Mouse (Mus musculus): ENCODE measurements around the gene Tjap1. TPM values are rescaled to one million over a fixed set of nuclear protein-coding genes. Genes with fewer than 3 reads are reported as not detected.

The Tjap1 gene
- 0.40 TPM for polyA plus RNA-seq (2014; fragmentation: Illumina TruSeq; extraction: RNeasy Lipid Tissue Mini Kit (QIAGEN cat#74804))

GRCm38 (mm10) chr17:46282483-46283123 lies at the start of gene Tjap1:
TSS of gene Tjap1 (minus strand) at chr17:46283026.

GRCm38 (mm10) chr17:46327906-46328534 lies 45.2 kb upstream of the Tjap1 start, which contains the start of gene Abcc10:
TSS of gene Abcc10 (minus strand) at chr17:46328352.

GRCm38 (mm10) chr17:46297364-46298219 lies 14.8 kb upstream of the Tjap1 start, which contains the start of gene Dlk2:
TSS of gene Dlk2 (plus strand) at chr17:46297421.

GRCm38 (mm10) chr17:46253452-46254084 lies 29.3 kb downstream of the Tjap1 start, which contains the start of gene Lrrc73:
TSS of gene Lrrc73 (plus strand) at chr17:46253531.

GRCm38 (mm10) chr17:46247512-46248188 lies 35.2 kb downstream of the Tjap1 start, which contains the start of the genes Polr1c and Yipf3:
TSS of gene Polr1c (minus strand) at chr17:46248054.
TSS of gene Yipf3 (plus strand) at chr17:46248080.

Other genes with a start within 250 kb of the Tjap1 start
- gene Mrps18a, start 172.0 kb downstream of the Tjap1 start, polyA plus RNA-seq (2014; fragmentation: Illumina TruSeq; extraction: RNeasy Lipid Tissue Mini Kit (QIAGEN cat#74804)): 15.5 TPM
- gene Rsph9, start 138.8 kb downstream of the Tjap1 start, polyA plus RNA-seq (2014; fragmentation: Illumina TruSeq; extraction: RNeasy Lipid Tissue Mini Kit (QIAGEN cat#74804)): 1.3 TPM
- 0.74 TPM for gene Mad2l1bp, start 129.5 kb downstream of the Tjap1 start, polyA plus RNA-seq (2014; fragmentation: Illumina TruSeq; extraction: RNeasy Lipid Tissue Mini Kit (QIAGEN cat#74804))
- gene Gtpbp2, start 122.0 kb downstream of the Tjap1 start, polyA plus RNA-seq (2014; fragmentation: Illumina TruSeq; extraction: RNeasy Lipid Tissue Mini Kit (QIAGEN cat#74804)): 2.4 TPM
- 16.1 TPM for gene Polh, start 80.4 kb downstream of the Tjap1 start, polyA plus RNA-seq (2014; fragmentation: Illumina TruSeq; extraction: RNeasy Lipid Tissue Mini Kit (QIAGEN cat#74804))
- gene Xpo5, start 80.2 kb downstream of the Tjap1 start, polyA plus RNA-seq (2014; fragmentation: Illumina TruSeq; extraction: RNeasy Lipid Tissue Mini Kit (QIAGEN cat#74804)): 26.9 TPM
- gene Polr1c, start 35.0 kb downstream of the Tjap1 start, polyA plus RNA-seq (2014; fragmentation: Illumina TruSeq; extraction: RNeasy Lipid Tissue Mini Kit (QIAGEN cat#74804)): 6.1 TPM
- gene Yipf3, start 34.9 kb downstream of the Tjap1 start, polyA plus RNA-seq (2014; fragmentation: Illumina TruSeq; extraction: RNeasy Lipid Tissue Mini Kit (QIAGEN cat#74804)): 1.3 TPM
- not detected for gene Lrrc73, start 29.5 kb downstream of the Tjap1 start, polyA plus RNA-seq (2014; fragmentation: Illumina TruSeq; extraction: RNeasy Lipid Tissue Mini Kit (QIAGEN cat#74804))
- not detected for gene Dlk2, start 14.4 kb upstream of the Tjap1 start, polyA plus RNA-seq (2014; fragmentation: Illumina TruSeq; extraction: RNeasy Lipid Tissue Mini Kit (QIAGEN cat#74804))
- not detected for gene Abcc10, start 45.3 kb upstream of the Tjap1 start, polyA plus RNA-seq (2014; fragmentation: Illumina TruSeq; extraction: RNeasy Lipid Tissue Mini Kit (QIAGEN cat#74804))
- gene Zfp318, start 100.7 kb upstream of the Tjap1 start, polyA plus RNA-seq (2014; fragmentation: Illumina TruSeq; extraction: RNeasy Lipid Tissue Mini Kit (QIAGEN cat#74804)): 69.4 TPM
- not detected for gene Crip3, start 145.9 kb upstream of the Tjap1 start, polyA plus RNA-seq (2014; fragmentation: Illumina TruSeq; extraction: RNeasy Lipid Tissue Mini Kit (QIAGEN cat#74804))
- not detected for gene Slc22a7, start 155.4 kb upstream of the Tjap1 start, polyA plus RNA-seq (2014; fragmentation: Illumina TruSeq; extraction: RNeasy Lipid Tissue Mini Kit (QIAGEN cat#74804))
- gene Ttbk1, start 204.6 kb upstream of the Tjap1 start, polyA plus RNA-seq (2014; fragmentation: Illumina TruSeq; extraction: RNeasy Lipid Tissue Mini Kit (QIAGEN cat#74804)): 0.11 TPM
- 7.6 TPM for gene Dnph1, start 213.7 kb upstream of the Tjap1 start, polyA plus RNA-seq (2014; fragmentation: Illumina TruSeq; extraction: RNeasy Lipid Tissue Mini Kit (QIAGEN cat#74804))

All from ovary, adult 10 weeks (tissue).